Mouse (Mus musculus) CH12.LX (cell line): ENCODE data around the gene Rplp1. TPM values are rescaled to one million over a fixed set of nuclear protein-coding genes. Genes with fewer than 3 reads are reported as not detected.

ENCODE experiments used
- DNase-seq: peaks from one replicate; pipeline ENCODE4 v3.0.0-alpha.2; 2013; ENCODE audit errors: extremely low read depth
- H3K27ac ChIP-seq: 2 replicates; pipeline ENCODE4 v1.5.1; 2012; ENCODE audit warnings: low read depth, mild to moderate bottlenecking, control low read depth, moderate library complexity; ENCODE audit not compliant: insufficient read depth
- H3K27me3 ChIP-seq: replicated peaks from 2 replicates; pipeline ENCODE3; 2012; ENCODE audit warnings: inconsistent platforms
- H3K36me3 ChIP-seq, 2 experiments: replicated peaks in 1 of 2; 2 replicates each; pipeline versions ENCODE3 to v1.6.1; 2012; ENCODE audit warnings: inconsistent platforms in 1 of 2, low read length in 1 of 2, mild to moderate bottlenecking in 1 of 2, mixed read lengths in 1 of 2, moderate library complexity in 1 of 2; ENCODE audit not compliant: control insufficient read depth in 1 of 2, insufficient read depth in 1 of 2
- H3K4me1 ChIP-seq, 2 experiments: 2 replicates each; pipeline ENCODE4 v1.6.1; 2012; ENCODE audit warnings: inconsistent platforms in 1 of 2, moderate library complexity in 1 of 2; ENCODE audit not compliant: insufficient read depth in 2 of 2, control insufficient read depth in 1 of 2
- H3K4me2 ChIP-seq: 2 replicates; pipeline ENCODE4 v1.6.1; 2012; ENCODE audit warnings: low read depth, mild to moderate bottlenecking, control low read depth; ENCODE audit not compliant: poor library complexity, insufficient read depth, severe bottlenecking
- H3K4me3 ChIP-seq, 3 experiments: fragments of 150-350 bp in 1 of 3; sonication (generic) in 1 of 3; replicated peaks in 1 of 3; 2 replicates each; pipeline versions ENCODE3 to v1.5.1; 2011 to 2012; ENCODE audit warnings: low read depth in 2 of 3, low read length in 2 of 3, mild to moderate bottlenecking in 2 of 3, moderate library complexity in 2 of 3, control low read depth in 1 of 3, improper control_type of control experiment in 1 of 3, inconsistent platforms in 1 of 3, mixed read lengths in 1 of 3; ENCODE audit not compliant: poor library complexity in 1 of 3
- H3K79me2 ChIP-seq: replicated peaks from 2 replicates; pipeline ENCODE4 v1.6.1; 2012; ENCODE audit warnings: mild to moderate bottlenecking, moderate library complexity; ENCODE audit not compliant: control insufficient read depth, poor library complexity, insufficient read depth, severe bottlenecking; ENCODE audit errors: extremely low read depth
- H3K9ac ChIP-seq: 2 replicates; pipeline ENCODE4 v1.6.1; 2012; ENCODE audit warnings: low read depth, mild to moderate bottlenecking, control low read depth, moderate library complexity; ENCODE audit not compliant: insufficient read depth
- H3K9me3 ChIP-seq: replicated peaks from 2 replicates; pipeline ENCODE3; 2012; ENCODE audit warnings: low read length, inconsistent platforms, mixed read lengths
- BHLHE40 ChIP-seq: IDR thresholded peaks from 2 replicates; pipeline ENCODE4 v1.6.1; 2011; ENCODE audit warnings: mild to moderate bottlenecking, low read depth, low read length, improper control_type of control experiment
- CHD1 ChIP-seq: IDR thresholded peaks from 2 replicates; pipeline ENCODE4 v1.6.1; 2012; ENCODE audit warnings: low read depth, low read length, improper control_type of control experiment, inconsistent platforms
- CHD2 ChIP-seq: IDR thresholded peaks from 2 replicates; pipeline ENCODE4 v1.6.1; 2011; ENCODE audit warnings: low read length, improper control_type of control experiment
- CTCF ChIP-seq, 2 experiments: IDR thresholded peaks in 1 of 2; conservative IDR thresholded peaks in 1 of 2; 2 replicates each; pipeline ENCODE4 v1.5.1; 2011 to 2012; ENCODE audit warnings: low read depth in 2 of 2, low read length in 2 of 2, improper control_type of control experiment in 1 of 2, inconsistent platforms in 1 of 2, mild to moderate bottlenecking in 1 of 2, moderate library complexity in 1 of 2
- ETS1 ChIP-seq: conservative IDR thresholded peaks from 2 replicates; pipeline ENCODE4 v1.6.1; 2012; ENCODE audit warnings: low read depth, mild to moderate bottlenecking, inconsistent platforms, low read length, improper control_type of control experiment, moderate library complexity
- GABPA ChIP-seq: IDR thresholded peaks from 2 replicates; pipeline ENCODE4 v1.6.1; 2012; ENCODE audit warnings: low read depth, low read length, improper control_type of control experiment, inconsistent platforms; ENCODE audit not compliant: insufficient replicate concordance
- IRF4 ChIP-seq: IDR thresholded peaks from 2 replicates; pipeline ENCODE4 v1.6.1; 2014; ENCODE audit warnings: low read depth, mild to moderate bottlenecking, inconsistent platforms, low read length, improper control_type of control experiment
- MAX ChIP-seq: IDR thresholded peaks from 2 replicates; pipeline ENCODE4 v1.6.1; 2011; ENCODE audit warnings: low read length, improper control_type of control experiment
- MAZ ChIP-seq: IDR thresholded peaks from 2 replicates; pipeline ENCODE4 v1.6.1; 2012; ENCODE audit warnings: low read depth, mild to moderate bottlenecking, inconsistent platforms, low read length, improper control_type of control experiment, moderate library complexity
- MEF2A ChIP-seq: IDR thresholded peaks from 2 replicates; pipeline ENCODE4 v1.6.1; 2014; ENCODE audit warnings: low read depth, mild to moderate bottlenecking, inconsistent platforms, low read length, improper control_type of control experiment, borderline replicate concordance
- MXI1 ChIP-seq: IDR thresholded peaks from 2 replicates; pipeline ENCODE4 v1.6.1; 2011; ENCODE audit warnings: mild to moderate bottlenecking, low read depth, low read length, improper control_type of control experiment
- MYC ChIP-seq: IDR thresholded peaks from 2 replicates; pipeline ENCODE4 v1.6.1; 2011; ENCODE audit warnings: low read depth, mild to moderate bottlenecking, improper control_type of control experiment, low read length
- RAD21 ChIP-seq: IDR thresholded peaks from 2 replicates; pipeline ENCODE4 v1.6.1; 2011; ENCODE audit warnings: low read depth, mild to moderate bottlenecking, low read length, improper control_type of control experiment, moderate library complexity
- SMC3 ChIP-seq: IDR thresholded peaks from 2 replicates; pipeline ENCODE4 v1.6.1; 2011; ENCODE audit warnings: low read depth, low read length, improper control_type of control experiment
- UBTF ChIP-seq: IDR thresholded peaks from 2 replicates; pipeline ENCODE4 v1.6.1; 2012; ENCODE audit warnings: low read depth, mild to moderate bottlenecking, inconsistent platforms, low read length, improper control_type of control experiment, moderate library complexity
- USF1 ChIP-seq: IDR thresholded peaks from 2 replicates; pipeline ENCODE4 v1.6.1; 2014; ENCODE audit warnings: low read depth, mild to moderate bottlenecking, inconsistent platforms, low read length, improper control_type of control experiment
- USF2 ChIP-seq: conservative IDR thresholded peaks from 2 replicates; pipeline ENCODE4 v1.6.1; 2011; ENCODE audit warnings: low read depth, low read length, improper control_type of control experiment
- ZC3H11A ChIP-seq: IDR thresholded peaks from 2 replicates; pipeline ENCODE4 v1.6.1; 2012; ENCODE audit warnings: low read depth, mild to moderate bottlenecking, inconsistent platforms, low read length, improper control_type of control experiment
- ZKSCAN1 ChIP-seq: IDR thresholded peaks from 2 replicates; pipeline ENCODE4 v1.6.1; 2012; ENCODE audit warnings: low read depth, inconsistent platforms, low read length, improper control_type of control experiment, borderline replicate concordance
- dilution Hi-C: fragments of 300-500 bp; cut with MboI; formaldehyde crosslinking; loops from 2 replicates; pipeline ENCODE4 v1.14.3; 2020; ENCODE audit warnings: low sequenced_read_pairs; ENCODE audit not compliant: extremely low pct_unique_long_range_greater_than_20kb, extremely low pct_ligation_motif_present
- in situ Hi-C: fragments of 300-500 bp; cut with MboI; formaldehyde crosslinking; loops from 3 replicates; pipeline ENCODE4 v1.14.3; 2019; ENCODE audit warnings: low sequenced_read_pairs, low pct_ligation_motif_present, low pct_unique_long_range_greater_than_20kb, mixed read lengths
- polyA plus RNA-seq: library from polyadenylated mRNA; unstranded; fragments of >175 nt; gene quantifications from 2 replicates; pipeline ENCODE4 v1.2.1, GENCODE M21; 2012; ENCODE audit warnings: low read depth; ENCODE audit not compliant: insufficient read length
- total RNA-seq, 2 experiments: library from RNA; depleted of rRNA; stranded (reverse); fragments of 300-350 nt in 1 of 2; fragments of >200 nt in 1 of 2; gene quantifications; 2 replicates each; pipeline ENCODE4 v1.2.3; 2012 to 2014

Gene Rplp1
- total and polyA plus RNA-seq, 3 experiments: 6,276 to 13,782 (median 7,835) TPM

- H3K79me2 ChIP-seq: no peaks in the 10 kb centered on the region
- no peak overlapping the region; the same call in 1 of the 2 replicates for H3K4me2 ChIP-seq
- dilution Hi-C loops (no loop called here), in situ Hi-C loops (no loop called here)
- H3K27me3 ChIP-seq: peaks cover 4% of the 10 kb centered on the region
- no peak overlapping the region for H3K4me3 ChIP-seq
- H3K4me1 ChIP-seq: peaks cover 12 to 53% of the 10 kb centered on the region in 2 experiments
- H3K9me3 ChIP-seq: no peaks in the 10 kb centered on the region
- TF ChIP-seq ETS1 (no peak), MYC (no peak), UBTF (no peak), MEF2A (no peak; the same call in 1 of the 2 replicates), USF2 (no peak), ZC3H11A (no peak), MAX (0 out of 2 replicates have a peak, but pooled peaks have one; percentile 13), SMC3 (peak; percentile 50; the same call in 1 of the 2 replicates), RAD21 (peak; percentile 72), MXI1 (no peak), CHD2 (no peak), BHLHE40 (no peak), CTCF (conservative IDR thresholded peaks at IDR 0.05 in 1 of 2, IDR thresholded peaks at IDR 0.05 in 1 of 2; ENCODE audit: low read depth in 2 of 2, low read length in 2 of 2) (peak; percentile 54 to 77), GABPA (no peak)
- TF ChIP-seq, all 38 proteins: peak for 4
- DNase-seq: peak; percentile 51
- Histone ChIP-seq H3K27ac (no peak overlapping the region), H3K36me3 (no peaks in the 10 kb centered on the region), H3K9ac (no peak overlapping the region)
Observed at GRCm38 (mm10) chr9:61899804-61900203, 14.5 kb downstream of the Rplp1 start.

GRCm38 (mm10) chr9:61898401-61898800 is 15.9 kb downstream of the Rplp1 start:
- H3K79me2 ChIP-seq: no peaks in the 10 kb centered on the region
- no peaks in the 10 kb centered on the region for H3K9me3 ChIP-seq
- dilution Hi-C loops: no loop called here
- no peak overlapping the region for H3K27ac ChIP-seq
- H3K36me3 ChIP-seq: no peaks in the 10 kb centered on the region
- in situ Hi-C loops: no loop called here
- peaks cover 4% of the 10 kb centered on the region for H3K27me3 ChIP-seq
- peaks cover 12 to 39% of the 10 kb centered on the region in 2 experiments for H3K4me1 ChIP-seq
- peak; percentile 42 to 86 for TF ChIP-seq CTCF (conservative IDR thresholded peaks at IDR 0.05 in 1 of 2, IDR thresholded peaks at IDR 0.05 in 1 of 2; ENCODE audit: low read depth in 2 of 2, low read length in 2 of 2)
- TF ChIP-seq SMC3: peak; percentile 63
- TF ChIP-seq MAZ: no peak
- TF ChIP-seq IRF4: no peak; the same call in 1 of the 2 replicates
- no peak; the same call in 1 of the 2 replicates for TF ChIP-seq ZC3H11A
- TF ChIP-seq ZKSCAN1: no peak
- TF ChIP-seq RAD21: peak; percentile 80
- TF ChIP-seq CHD1: no peak
- TF ChIP-seq USF1: no peak
- H3K4me2 ChIP-seq: 0 out of 2 replicates have a peak overlapping the region, but pooled peaks have one; percentile 18
- no peak overlapping the region for H3K4me3 ChIP-seq
- peak; percentile 58 for DNase-seq
- H3K9ac ChIP-seq: no peak overlapping the region
